Mouse (Mus musculus) heart, embryonic 12.5 days (tissue): ENCODE measurements around the gene Cdh26. TPM values are rescaled to one million over a fixed set of nuclear protein-coding genes. Genes with fewer than 3 reads are reported as not detected.

Experiments used
- ATAC-seq: fragments of 200-750 bp; cut with Nextera tagmentation; 2 replicates; pipeline ENCODE4 v1.8.0; 2017; ENCODE audit warnings: moderate TSS enrichment, moderate library complexity; ENCODE audit not compliant: insufficient number of reproducible peaks, low FRiP score
- H3K27ac ChIP-seq: fragments of 300-500 bp; sonication (generic); 2 replicates; pipeline ENCODE4 v1.5.1; 2016; ENCODE audit warnings: mild to moderate bottlenecking, moderate library complexity; ENCODE audit not compliant: poor library complexity, severe bottlenecking
- H3K27me3 ChIP-seq: fragments of 300-500 bp; sonication (generic); replicated peaks from 2 replicates; pipeline ENCODE4 v1.6.1; 2016; ENCODE audit warnings: mild to moderate bottlenecking, moderate library complexity
- H3K36me3 ChIP-seq: fragments of 300-500 bp; sonication (generic); 2 replicates; pipeline ENCODE4 v1.6.1; 2016; ENCODE audit warnings: mild to moderate bottlenecking, moderate library complexity
- H3K4me1 ChIP-seq: fragments of 300-500 bp; sonication (generic); replicated peaks from 2 replicates; pipeline ENCODE4 v1.6.1; 2016; ENCODE audit warnings: mild to moderate bottlenecking
- H3K4me2 ChIP-seq: fragments of 300-500 bp; sonication (generic); 2 replicates; pipeline ENCODE4 v1.6.1; 2016; ENCODE audit warnings: mild to moderate bottlenecking, moderate library complexity
- H3K4me3 ChIP-seq: fragments of 300-500 bp; sonication (generic); 2 replicates; pipeline ENCODE4 v1.5.1; 2016; ENCODE audit warnings: mild to moderate bottlenecking
- H3K9ac ChIP-seq: fragments of 300-500 bp; sonication (generic); 2 replicates; pipeline ENCODE4 v1.6.1; 2016; ENCODE audit warnings: mild to moderate bottlenecking, moderate library complexity
- H3K9me3 ChIP-seq: fragments of 300-500 bp; sonication (generic); replicated peaks from 2 replicates; pipeline ENCODE4 v1.6.1; 2016; ENCODE audit warnings: mild to moderate bottlenecking, moderate library complexity
- WGBS: fragments of 180-500 bp; shearing (Covaris S2); methylation state at CpG from one replicate; pipeline ENCODE4 v1.1.7; 2016; 5-methylcytosine and 5-hydroxymethylcytosine counted together
- polyA plus RNA-seq: library from polyadenylated mRNA; unstranded; fragments of >200 nt; fragmentation: Nextera tagmentation; extraction: Ambion mirVana; gene quantifications from 2 replicates; pipeline ENCODE4 v1.2.1, GENCODE M21; 2016

The Cdh26 gene
- polyA plus RNA-seq, 1 experiment from 2014 or later, result 0.18 TPM

DNA sequence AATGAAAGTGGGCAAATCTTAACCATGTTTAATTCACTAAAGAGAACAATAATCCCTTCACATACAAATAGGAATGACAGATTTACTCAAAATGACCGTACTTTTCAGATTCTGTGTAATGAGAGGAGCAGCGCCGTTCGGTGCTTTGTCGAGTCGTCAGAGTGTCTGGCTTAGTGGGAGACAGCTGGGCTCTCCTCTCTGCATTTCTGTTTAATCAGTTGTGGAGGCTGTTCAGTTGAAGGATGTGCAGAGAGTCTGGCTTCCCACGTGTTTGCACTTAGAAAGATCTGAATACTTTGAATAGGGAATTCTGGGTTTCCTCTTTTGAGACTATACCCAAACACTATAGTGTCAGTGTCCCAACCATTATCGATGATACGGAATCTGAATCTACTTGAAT is 7.0 kb downstream of the Cdh26 start:
- H3K9me3 ChIP-seq, result no peaks in the 10 kb centered on the region
- H3K36me3 ChIP-seq, result no peaks in the 10 kb centered on the region
- H3K27ac ChIP-seq, result no peak overlapping the region
- WGBS, result 58% methylated on average over 9 of the region's 9 CpGs
- H3K4me2 ChIP-seq, result no peak overlapping the region
- H3K9ac ChIP-seq, result no peak overlapping the region
- H3K4me3 ChIP-seq, result no peak overlapping the region
- H3K4me1 ChIP-seq, result no peaks in the 10 kb centered on the region
- no peak for ATAC-seq
- no peaks in the 10 kb centered on the region for H3K27me3 ChIP-seq

DNA sequence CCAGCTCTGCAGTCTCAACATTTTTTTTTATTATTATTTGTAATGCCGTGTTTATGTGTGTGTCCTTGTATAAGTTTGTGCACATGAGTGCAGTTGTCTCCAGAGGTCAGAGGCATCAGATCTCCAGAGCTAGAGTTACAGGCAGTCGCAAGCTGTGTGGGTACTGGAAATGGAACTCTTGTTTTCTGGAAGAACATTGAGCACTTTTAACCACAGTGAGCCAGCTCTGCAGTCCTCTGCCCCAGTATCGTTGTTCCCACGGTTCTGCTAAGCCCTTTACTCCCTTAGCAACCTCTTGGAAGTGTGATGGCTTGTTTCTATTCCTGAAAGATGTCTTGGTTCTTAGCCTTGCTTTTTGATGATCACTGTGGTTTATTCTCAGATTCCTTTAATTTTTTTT is 19.1 kb downstream of the Cdh26 start:
- H3K9me3 ChIP-seq, result no peaks in the 10 kb centered on the region
- H3K4me3 ChIP-seq, result no peak overlapping the region
- no peak for ATAC-seq
- no peak overlapping the region for H3K27ac ChIP-seq
- WGBS, result 86% methylated on average over 4 of the region's 4 CpGs
- no peaks in the 10 kb centered on the region for H3K4me1 ChIP-seq
- no peaks in the 10 kb centered on the region for H3K27me3 ChIP-seq
- no peaks in the 10 kb centered on the region for H3K36me3 ChIP-seq
- no peak overlapping the region for H3K9ac ChIP-seq
- no peak overlapping the region for H3K4me2 ChIP-seq

DNA sequence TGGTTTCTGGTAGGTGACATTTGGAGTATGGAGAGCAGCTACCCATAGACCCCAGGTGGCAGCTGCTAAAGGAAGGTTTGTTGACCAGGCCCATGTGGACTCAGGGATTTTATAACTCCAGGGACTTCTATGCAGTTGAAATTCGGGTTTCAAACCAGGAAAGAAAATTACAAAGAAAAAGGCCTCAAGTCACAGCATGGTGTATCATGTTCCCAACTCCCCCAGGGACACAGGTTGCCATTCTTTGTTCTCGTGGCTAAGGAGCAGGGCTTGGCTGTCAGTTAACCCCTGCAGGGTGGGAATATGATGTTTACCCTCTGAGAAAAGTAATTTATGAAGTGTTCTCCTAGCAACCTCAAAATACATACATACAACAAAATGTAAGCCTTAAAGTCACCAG is 19.9 kb downstream of the Cdh26 start:
- no peak overlapping the region for H3K4me3 ChIP-seq
- no peaks in the 10 kb centered on the region for H3K9me3 ChIP-seq
- no peak overlapping the region for H3K9ac ChIP-seq
- no peak for ATAC-seq
- H3K27ac ChIP-seq, result no peak overlapping the region
- WGBS, result 28% methylated on average over 2 of the region's 2 CpGs
- H3K4me2 ChIP-seq, result no peak overlapping the region
- H3K27me3 ChIP-seq, result no peaks in the 10 kb centered on the region
- H3K4me1 ChIP-seq, result 0 out of 2 replicates have a peak, but pooled peaks cover 2% of the 10 kb centered on the region
- no peaks in the 10 kb centered on the region for H3K36me3 ChIP-seq

DNA sequence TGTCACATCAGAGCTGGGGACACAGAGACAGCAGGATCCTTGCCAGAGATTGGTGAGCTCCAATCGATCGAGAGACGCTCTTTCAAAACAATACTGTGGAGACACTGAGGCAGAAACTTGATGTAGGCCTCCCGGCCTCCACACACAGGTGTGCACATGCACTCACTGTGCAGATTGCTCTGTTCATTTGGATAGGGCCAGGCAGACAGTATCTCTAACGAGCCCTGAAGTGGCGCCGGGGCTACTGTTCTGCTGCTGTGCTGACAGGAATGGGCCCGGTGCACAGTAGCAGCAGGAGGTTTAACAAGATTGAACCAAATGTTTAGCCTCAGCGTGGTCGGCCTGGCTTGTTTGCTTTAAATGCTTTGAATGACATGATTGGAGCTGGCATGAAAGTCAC is 20.6 kb downstream of the Cdh26 start:
- ATAC-seq, result no peak
- H3K9ac ChIP-seq, result no peak overlapping the region
- H3K27me3 ChIP-seq, result no peaks in the 10 kb centered on the region
- no peaks in the 10 kb centered on the region for H3K9me3 ChIP-seq
- H3K4me1 ChIP-seq, result 0 out of 2 replicates have a peak, but pooled peaks cover 3% of the 10 kb centered on the region
- H3K27ac ChIP-seq, result no peak overlapping the region
- no peak overlapping the region for H3K4me2 ChIP-seq
- no peaks in the 10 kb centered on the region for H3K36me3 ChIP-seq
- no peak overlapping the region for H3K4me3 ChIP-seq
- 57% methylated on average over 10 of the region's 10 CpGs for WGBS

DNA sequence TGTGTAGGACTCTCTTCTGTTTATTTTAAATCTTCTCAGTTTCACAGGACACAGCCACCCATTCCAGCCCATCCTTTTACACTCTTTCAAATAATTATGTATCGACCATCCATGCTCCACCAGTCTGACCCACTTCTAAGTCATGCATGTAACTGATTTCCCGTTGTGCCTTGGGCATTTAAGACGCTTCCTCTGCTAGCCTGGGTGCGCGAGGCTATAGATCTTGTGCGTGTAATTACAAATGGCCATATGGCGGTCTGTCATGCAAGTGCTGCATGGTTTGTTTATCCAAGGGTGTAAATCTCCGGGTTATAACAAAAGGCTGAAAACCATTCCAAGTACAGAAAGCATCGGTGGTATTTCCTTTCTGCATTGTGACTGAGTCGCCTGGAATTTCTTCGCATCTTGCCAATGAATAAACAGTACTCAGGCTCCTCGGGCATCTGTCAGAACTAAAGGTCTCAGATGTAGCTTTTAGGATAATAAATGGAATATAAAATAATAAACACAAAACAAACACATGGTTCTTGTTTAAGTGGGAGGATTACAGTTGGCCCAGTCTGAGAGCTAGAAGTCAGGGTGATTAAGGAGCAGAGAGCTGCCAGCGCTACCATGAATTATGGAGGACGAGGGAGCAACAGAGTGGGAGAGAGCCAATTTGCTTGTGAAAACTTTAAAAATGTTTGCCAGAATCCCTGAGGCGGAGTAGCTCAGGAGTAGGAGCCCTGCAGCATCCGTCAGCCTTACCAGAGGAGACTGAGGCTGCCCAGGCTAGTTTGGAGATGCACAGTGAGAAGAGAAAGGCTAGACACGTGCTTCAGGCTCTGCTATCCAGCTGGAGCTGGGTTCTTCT is 24.6 kb downstream of the Cdh26 start:
- H3K9me3 ChIP-seq, result no peaks in the 10 kb centered on the region
- H3K27ac ChIP-seq, result no peak overlapping the region
- WGBS, result 54% methylated on average over 17 of the region's 17 CpGs
- 0 out of 2 replicates have a peak, but pooled peaks cover 3% of the 10 kb centered on the region for H3K4me1 ChIP-seq
- H3K4me3 ChIP-seq, result no peak overlapping the region
- peak; percentile 29; the same call in 1 of the 2 replicates for ATAC-seq
- no peaks in the 10 kb centered on the region for H3K27me3 ChIP-seq
- no peaks in the 10 kb centered on the region for H3K36me3 ChIP-seq
- H3K4me2 ChIP-seq, result no peak overlapping the region
- no peak overlapping the region for H3K9ac ChIP-seq

DNA sequence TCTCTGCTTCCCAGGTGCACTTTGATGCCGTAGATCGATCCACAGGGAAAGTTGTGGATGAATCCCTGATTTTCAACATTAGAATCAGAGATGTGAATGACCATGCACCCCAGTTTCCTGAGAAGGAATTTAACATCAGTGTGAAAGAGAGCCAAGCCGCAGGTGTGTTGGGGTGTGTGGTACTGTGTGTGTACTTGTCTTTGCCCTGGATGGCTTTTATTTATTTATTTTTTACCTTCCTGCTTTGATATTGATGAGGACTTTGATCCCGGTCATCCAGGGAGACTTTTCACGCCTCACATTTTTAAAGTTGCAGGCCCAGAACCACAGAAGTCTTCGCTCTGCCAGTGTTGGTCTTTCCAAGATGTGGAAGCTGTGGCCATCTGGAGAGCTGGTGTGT is 27.1 kb downstream of the Cdh26 start:
- H3K9me3 ChIP-seq, result no peaks in the 10 kb centered on the region; the same call in none of the 2 replicates
- 87% methylated on average over 6 of the region's 6 CpGs for WGBS
- no peak overlapping the region for H3K4me2 ChIP-seq
- 0 out of 2 replicates have a peak, but pooled peaks cover 3% of the 10 kb centered on the region for H3K4me1 ChIP-seq
- H3K27me3 ChIP-seq, result no peaks in the 10 kb centered on the region
- no peak for ATAC-seq
- no peak overlapping the region for H3K4me3 ChIP-seq
- H3K27ac ChIP-seq, result no peak overlapping the region
- H3K36me3 ChIP-seq, result no peaks in the 10 kb centered on the region
- H3K9ac ChIP-seq, result no peak overlapping the region

DNA sequence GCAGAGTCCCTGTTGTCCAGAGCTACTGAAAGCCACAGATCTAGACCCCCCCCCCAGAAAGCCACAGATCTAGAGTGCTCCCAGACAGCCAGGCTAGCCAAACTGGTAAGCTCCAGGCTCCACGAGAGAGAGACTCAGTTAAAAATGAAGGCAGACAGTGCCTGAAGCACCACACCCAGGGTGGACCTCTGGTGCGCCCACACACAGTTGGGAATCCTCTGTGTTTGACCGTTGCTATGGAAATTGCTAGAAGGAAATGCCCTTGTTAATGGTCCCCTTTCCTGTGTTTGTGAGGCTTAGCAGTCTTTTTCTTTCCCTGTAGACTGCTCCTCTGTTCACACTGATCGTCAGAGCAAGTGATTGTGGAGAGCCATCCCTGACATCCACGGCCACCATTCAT is 30.0 kb downstream of the Cdh26 start:
- no peak overlapping the region for H3K27ac ChIP-seq
- no peaks in the 10 kb centered on the region for H3K4me1 ChIP-seq
- peaks cover 2% of the 10 kb centered on the region for H3K9me3 ChIP-seq
- ATAC-seq, result no peak
- H3K27me3 ChIP-seq, result no peaks in the 10 kb centered on the region
- H3K9ac ChIP-seq, result no peak overlapping the region
- H3K4me3 ChIP-seq, result no peak overlapping the region
- no peak overlapping the region for H3K4me2 ChIP-seq
- WGBS, result 60% methylated on average over 5 of the region's 5 CpGs
- H3K36me3 ChIP-seq, result no peaks in the 10 kb centered on the region

DNA sequence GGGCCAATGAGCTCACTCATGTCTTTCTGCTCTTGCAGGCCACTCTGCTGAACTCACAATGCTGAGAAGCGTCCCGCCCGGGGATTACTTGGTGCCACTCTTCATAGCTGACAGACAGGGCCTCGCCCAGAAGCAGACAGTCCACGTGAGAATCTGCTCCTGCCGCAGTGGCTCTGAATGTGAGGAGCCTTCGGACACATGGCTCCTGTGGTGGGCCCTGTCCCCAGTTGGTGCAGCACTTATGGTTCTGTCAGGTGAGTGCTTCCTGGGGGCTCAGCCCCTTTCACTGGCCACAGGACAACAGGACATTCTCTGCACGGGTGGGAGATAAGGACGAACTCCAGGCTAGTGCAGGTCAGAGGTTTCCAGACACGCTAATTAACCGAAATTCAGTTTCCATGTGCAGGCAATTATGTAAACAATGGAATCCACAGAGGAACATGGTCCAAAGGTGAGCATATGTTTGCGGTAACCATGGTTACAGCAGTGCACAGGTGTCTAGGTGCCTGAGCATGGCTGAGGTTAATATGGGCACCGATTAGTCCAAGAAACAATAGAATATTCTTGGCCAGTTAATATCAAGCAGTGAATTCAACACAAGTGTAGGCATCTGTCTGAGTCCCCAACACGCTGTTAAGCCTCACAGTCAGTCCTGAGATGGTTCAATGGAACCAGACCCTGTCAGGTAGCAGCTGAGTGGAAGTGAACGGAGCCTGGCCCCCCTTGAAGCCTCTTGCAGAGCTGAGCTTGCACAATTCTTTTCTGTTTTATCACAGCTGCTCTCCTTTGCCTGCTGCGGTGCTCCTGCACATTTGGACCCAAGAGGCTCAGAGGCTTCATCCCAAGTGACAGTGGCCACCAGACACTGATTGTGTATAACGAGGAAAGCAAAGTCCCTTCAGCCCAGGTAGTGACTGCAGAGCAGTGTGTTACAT is 41.5 kb downstream of the Cdh26 start:
- H3K9ac ChIP-seq, result no peak overlapping the region
- no peaks in the 10 kb centered on the region for H3K4me1 ChIP-seq
- no peak overlapping the region for H3K27ac ChIP-seq
- WGBS, result 69% methylated on average over 17 of the region's 17 CpGs
- H3K27me3 ChIP-seq, result 0 out of 2 replicates have a peak, but pooled peaks cover 4% of the 10 kb centered on the region
- H3K9me3 ChIP-seq, result no peaks in the 10 kb centered on the region
- no peak overlapping the region for H3K4me3 ChIP-seq
- no peak overlapping the region for H3K4me2 ChIP-seq
- no peaks in the 10 kb centered on the region for H3K36me3 ChIP-seq
- ATAC-seq, result no peak

DNA sequence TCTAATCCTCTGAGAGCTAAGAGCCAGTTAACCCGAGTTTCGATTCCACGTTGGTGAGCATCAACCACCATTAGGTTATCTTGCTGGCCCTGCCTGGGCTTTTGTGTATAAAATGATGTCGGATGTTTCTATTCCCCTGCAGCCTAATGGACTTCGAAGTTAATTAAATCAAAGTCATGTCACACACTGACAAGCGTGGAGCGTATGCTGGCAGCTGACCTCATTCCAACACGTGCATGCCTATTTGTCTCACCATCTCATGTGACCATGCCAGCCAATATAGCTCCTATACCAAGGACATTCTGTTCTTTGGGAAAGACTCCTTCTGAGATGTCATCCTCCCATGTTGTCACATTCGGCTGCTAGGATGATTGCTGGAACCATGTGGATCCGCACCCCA is 43.6 kb downstream of the Cdh26 start:
- ATAC-seq, result no peak
- WGBS, result 80% methylated on average over 10 of the region's 10 CpGs

DNA sequence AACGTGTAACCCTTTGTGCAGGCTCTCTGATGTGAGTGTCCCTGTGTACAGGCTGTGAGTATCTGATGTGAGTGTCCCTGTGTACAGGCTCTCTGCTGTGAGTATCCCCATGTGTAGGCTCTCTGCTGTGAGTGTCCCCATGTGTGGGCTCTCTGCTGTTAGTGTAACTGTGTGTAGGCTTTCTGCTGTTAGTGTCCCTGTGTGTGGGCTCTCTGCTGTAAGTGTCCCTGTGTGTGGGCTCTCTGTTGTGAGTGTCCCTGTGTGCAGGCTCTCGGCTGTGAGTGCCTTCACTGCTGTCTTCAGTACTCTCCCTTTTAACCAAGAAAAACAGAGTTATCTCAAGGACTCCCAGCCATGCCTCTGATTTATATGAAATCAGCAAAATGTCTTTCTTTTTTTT is 46.9 kb downstream of the Cdh26 start:
- WGBS, result 67% methylated on average over 2 of the region's 2 CpGs
- Histone ChIP-seq H3K27me3 (0 out of 2 replicates have a peak, but pooled peaks cover 4% of the 10 kb centered on the region), H3K9ac (no peak overlapping the region), H3K36me3 (no peaks in the 10 kb centered on the region), H3K4me1 (no peaks in the 10 kb centered on the region), H3K27ac (no peak overlapping the region), H3K9me3 (no peaks in the 10 kb centered on the region), H3K4me2 (no peak overlapping the region), H3K4me3 (no peak overlapping the region)
- no peak for ATAC-seq

More for the DNA sequence above, 43.6 kb downstream of the Cdh26 start:
- Histone ChIP-seq H3K36me3 (no peaks in the 10 kb centered on the region), H3K27me3 (0 out of 2 replicates have a peak, but pooled peaks cover 4% of the 10 kb centered on the region), H3K4me3 (no peak overlapping the region), H3K27ac (no peak overlapping the region), H3K9ac (no peak overlapping the region), H3K4me1 (no peaks in the 10 kb centered on the region), H3K9me3 (no peaks in the 10 kb centered on the region), H3K4me2 (no peak overlapping the region)

DNA sequence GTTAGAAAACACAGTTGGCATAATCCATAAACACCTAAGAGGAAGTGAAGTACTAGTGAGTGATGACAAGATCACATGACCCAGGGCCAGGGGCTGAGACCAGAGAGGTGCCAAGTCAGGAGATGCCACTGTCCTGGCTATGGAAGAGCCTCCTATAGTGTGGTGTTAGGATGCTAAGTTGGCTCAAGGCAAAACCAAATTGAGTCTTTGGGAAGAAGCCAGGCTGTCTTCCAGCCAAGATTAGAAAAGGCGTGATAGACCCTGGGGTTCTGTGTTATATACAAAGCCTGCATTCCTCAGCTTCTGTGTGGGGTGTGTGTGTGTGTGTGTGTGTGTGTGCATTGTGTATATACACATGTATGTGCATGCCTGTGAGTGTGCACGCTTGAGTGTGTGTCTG is 48.7 kb downstream of the Cdh26 start:
- Histone ChIP-seq H3K27ac (no peak overlapping the region), H3K27me3 (0 out of 2 replicates have a peak, but pooled peaks cover 4% of the 10 kb centered on the region), H3K9me3 (no peaks in the 10 kb centered on the region), H3K4me2 (no peak overlapping the region), H3K36me3 (no peaks in the 10 kb centered on the region), H3K4me1 (no peaks in the 10 kb centered on the region), H3K4me3 (no peak overlapping the region), H3K9ac (no peak overlapping the region)
- 74% methylated on average over 2 of the region's 2 CpGs for WGBS
- ATAC-seq, result no peak
